8 mouse cellular contexts compared by ENCODE assay signal in genomic region chr11:18877626-18878011, GRCm38 (mm10).
DNase-seq lines count a peak whose midpoint lies in the region; ATAC-seq and TF ChIP-seq lines count a peak whose summit lies in the region.

No protein-coding gene starts in this region.

- no peaks in the 10 kb centered on the region for H3K36me3 ChIP-seq in heart, adult 2 months (ENCODE audit: control insufficient read depth, insufficient read depth, low read length)
- no peaks in the 10 kb centered on the region for H3K36me3 ChIP-seq in kidney, adult 2 months (ENCODE audit: control insufficient read depth, insufficient read depth, low read length)
- no peaks in the 10 kb centered on the region for H3K36me3 ChIP-seq in neural tube, embryonic 15.5 days

- no peak for TF ChIP-seq EP300 in heart, adult 2 months (IDR thresholded peaks at IDR 0.05; ENCODE audit: insufficient read depth, low read depth, low read length)

- WGBS in heart, adult 2 months, result 1% methylated on average over 27 of the region's 27 CpGs
- WGBS in kidney, adult 2 months, result 1% methylated on average over 23 of the region's 27 CpGs
- 0% methylated on average over 23 of the region's 27 CpGs for whole genome bisulfite sequencing in neural tube, embryonic 15.5 days

- intact Hi-C loops in heart, adult 2 months (cut with DNase I), result loop anchor here (1.0 to 10.0 kb wide), 5 partner anchors 147 to 1193 kb away; partner anchors contain the start of gene Etaa1

- H3K27ac ChIP-seq in heart, adult 2 months, result peak overlapping the region; percentile 72
- H3K27ac ChIP-seq in kidney, adult 2 months (ENCODE audit: insufficient read depth, low read depth, low read length), result no peak overlapping the region
- H3K27ac ChIP-seq in neural tube, embryonic 15.5 days (replicated peaks), result peak overlapping the region; percentile 92

- TF ChIP-seq CTCF in heart, adult 2 months (IDR thresholded peaks at IDR 0.05), result no peak; the same call in 1 of the 2 replicates
- TF ChIP-seq CTCF in kidney, adult 2 months (conservative IDR thresholded peaks at IDR 0.05; ENCODE audit: insufficient read depth, insufficient read length, low read depth, low read length), result peak; percentile 44

- H3K4me2 ChIP-seq in neural tube, embryonic 15.5 days, result peak overlapping the region; percentile 75

- peak; percentile 50; the same call in 1 of the 2 replicates for TF ChIP-seq POLR2A in heart, adult 2 months (IDR thresholded peaks at IDR 0.05; ENCODE audit: insufficient read depth, low read depth, low read length)
- no peak for TF ChIP-seq POLR2A in kidney, adult 2 months (IDR thresholded peaks at IDR 0.05; ENCODE audit: low read depth, low read length)

- ATAC-seq in neural tube, embryonic 15.5 days (ENCODE audit: low FRiP score), result peak; percentile 78
- no peak for ATAC-seq in inflammation-experienced regulatory T-cells, adult 6 months

- no peaks in the 10 kb centered on the region for H3K9me3 ChIP-seq in neural tube, embryonic 15.5 days (replicated peaks)

- peak; percentile 77 for DNase-seq in 416B (ENCODE audit: low read depth)
- DNase-seq in adipocyte (ENCODE audit: low spot score), result peak; percentile 90
- DNase-seq in embryo, embryonic 10.5 days (ENCODE audit: low spot score), result peak; percentile 93
- DNase-seq in heart, adult 2 months, result peak; percentile 76 to 78
- DNase-seq in kidney, adult 2 months, result peak; percentile 64
- peak; percentile 53 to 68 for DNase-seq in lung, adult 18-20 months

- H3K27me3 ChIP-seq in heart, adult 2 months (ENCODE audit: control insufficient read depth, insufficient read depth, low read length), result peaks cover 7% of the 10 kb centered on the region
- H3K27me3 ChIP-seq in kidney, adult 2 months (replicated peaks; ENCODE audit: control insufficient read depth, insufficient read depth, low read length), result peaks cover 6% of the 10 kb centered on the region; the same call in 1 of the 2 replicates
- no peaks in the 10 kb centered on the region for H3K27me3 ChIP-seq in neural tube, embryonic 15.5 days (replicated peaks)

- H3K9ac ChIP-seq in heart, adult 2 months (ENCODE audit: low read depth, low read length), result peak overlapping the region; percentile 73
- peak overlapping the region; percentile 53 for H3K9ac ChIP-seq in neural tube, embryonic 15.5 days (replicated peaks)

- H3K79me2 ChIP-seq in heart, adult 2 months (replicated peaks; ENCODE audit: control insufficient read depth, insufficient read depth, low read length), result no peaks in the 10 kb centered on the region

- H3K4me1 ChIP-seq in heart, adult 2 months (ENCODE audit: control insufficient read depth, insufficient read depth, low read length), result peaks cover 1% of the 10 kb centered on the region; the same call in 1 of the 2 replicates
- H3K4me1 ChIP-seq in kidney, adult 2 months (ENCODE audit: control insufficient read depth, insufficient read depth, low read length), result 0 out of 2 replicates have a peak, but pooled peaks cover 2% of the 10 kb centered on the region
- peaks cover 58% of the 10 kb centered on the region for H3K4me1 ChIP-seq in neural tube, embryonic 15.5 days

- peak overlapping the region; percentile 68 for H3K4me3 ChIP-seq in heart, adult 2 months
- H3K4me3 ChIP-seq in kidney, adult 2 months (ENCODE audit: insufficient read depth, low read depth, low read length), result peak overlapping the region; percentile 50
- H3K4me3 ChIP-seq in neural tube, embryonic 15.5 days (replicated peaks), result peak overlapping the region; percentile 43
